Mouse (Mus musculus): ENCODE measurements around the gene Gm10181. TPM values are rescaled to one million over a fixed set of nuclear protein-coding genes. Genes with fewer than 3 reads are reported as not detected.

Gm10181 gene
- polyA plus RNA-seq (2014; fragmentation: Illumina TruSeq; extraction: RNeasy Lipid Tissue Mini Kit (QIAGEN cat#74804); ENCODE audit: low read depth, low replicate concordance) = not detected

DNA sequence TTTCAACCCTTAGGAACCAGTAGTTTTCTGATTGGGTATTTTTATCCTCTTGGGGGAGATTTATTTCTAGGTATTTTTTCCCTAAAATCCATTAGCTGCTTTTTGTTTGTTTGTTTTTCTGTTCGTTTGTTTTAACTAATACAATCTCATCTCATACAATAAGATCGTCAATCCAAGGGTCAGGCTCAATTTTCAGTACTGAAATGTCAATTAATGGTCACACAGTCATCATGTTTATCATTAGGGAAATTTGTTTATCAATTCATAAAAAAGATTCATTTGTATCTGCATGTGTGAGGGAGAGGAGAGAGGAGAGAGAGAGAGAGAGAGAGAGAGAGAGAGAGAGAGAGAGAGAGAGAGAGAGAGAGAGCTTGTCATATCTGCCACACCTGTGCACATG is at the start of gene Gm10181:
TSS of gene Gm10181 (plus strand) at position 301 of the 400 bp plus-strand sequence.

Other genes starting within 250 kb of the Gm10181 start
- 82.9 TPM for gene Herpud2, start 62.4 kb downstream of the Gm10181 start, polyA plus RNA-seq (2014; fragmentation: Illumina TruSeq; extraction: RNeasy Lipid Tissue Mini Kit (QIAGEN cat#74804); ENCODE audit: low read depth, low replicate concordance)
- 681 TPM for gene Sept7, start 163.0 kb downstream of the Gm10181 start, polyA plus RNA-seq (2014; fragmentation: Illumina TruSeq; extraction: RNeasy Lipid Tissue Mini Kit (QIAGEN cat#74804); ENCODE audit: low read depth, low replicate concordance)